Mouse (Mus musculus) heart, adult 2 months (tissue): ENCODE data around the gene Arhgap18.

Source experiments
- CTCF ChIP-seq: fragments of 200-600 bp; IDR thresholded peaks from 2 replicates; pipeline ENCODE4 v1.8.1; 2022; ENCODE audit warnings: antibody characterized with exemption, mild to moderate bottlenecking, moderate library complexity
- POLR2A ChIP-seq: fragments of 200-500 bp; IDR thresholded peaks from 2 replicates; pipeline ENCODE4 v1.6.1; 2011; ENCODE audit warnings: mild to moderate bottlenecking, low read depth, low read length, control low read depth; ENCODE audit not compliant: insufficient read depth

DNA sequence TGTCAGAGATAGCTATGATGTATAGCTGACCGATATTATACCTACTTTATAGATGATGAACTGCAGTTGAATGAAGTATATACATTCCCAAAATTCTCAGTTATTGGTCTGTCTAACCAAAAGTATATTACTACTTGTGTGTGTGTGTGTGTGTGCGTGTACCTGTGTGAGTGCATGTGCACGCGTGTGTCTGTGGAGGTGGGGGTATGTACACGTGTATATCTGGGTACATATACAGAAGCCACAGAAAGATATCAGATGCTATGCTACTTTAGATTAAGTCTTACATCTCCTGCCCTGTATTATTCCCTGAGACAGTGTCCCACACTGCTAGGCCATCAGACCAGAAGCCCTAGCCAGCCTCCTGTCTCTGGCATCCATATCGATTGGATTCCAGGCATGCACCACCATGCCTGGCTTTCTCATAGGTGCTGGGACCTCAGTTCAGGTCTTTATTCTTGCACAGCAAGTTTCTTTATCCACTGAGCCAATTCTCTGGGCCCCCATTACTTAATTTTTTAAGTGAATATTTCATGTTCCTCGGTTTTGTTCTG lies 42.7 kb upstream of the Arhgap18 start:
- TF ChIP-seq CTCF (no peak), POLR2A (no peak)
